Mouse (Mus musculus) myocyte (in vitro differentiated cells): ENCODE data around the gene Bmp3. TPM values are rescaled to one million over a fixed set of nuclear protein-coding genes. Genes with fewer than 3 reads are reported as not detected.

ENCODE experiments used
- H3K27me3 ChIP-seq: one replicate; pipeline ENCODE4 v1.6.1; 2011; ENCODE audit not compliant: control insufficient read depth, insufficient read depth, insufficient read length
- H3K36me3 ChIP-seq: one replicate; pipeline ENCODE4 v1.6.1; 2011; ENCODE audit not compliant: control insufficient read depth, insufficient read depth
- H3K4me2 ChIP-seq: one replicate; pipeline ENCODE4 v1.6.1; 2011; ENCODE audit warnings: low read depth, control low read depth
- H3K4me3 ChIP-seq: one replicate; pipeline ENCODE4 v1.5.1; 2011; ENCODE audit warnings: mild to moderate bottlenecking, control low read depth, moderate library complexity
- H3K79me2 ChIP-seq: one replicate; pipeline ENCODE4 v1.6.1; 2011; ENCODE audit not compliant: control insufficient read depth, insufficient read depth
- H3ac ChIP-seq: one replicate; pipeline ENCODE4 v1.6.1; 2011; ENCODE audit not compliant: control insufficient read depth, insufficient read length
- CEBPB ChIP-seq: IDR thresholded peaks from 2 replicates; pipeline ENCODE4 v1.6.1; 2011; ENCODE audit warnings: mild to moderate bottlenecking, moderate library complexity; ENCODE audit not compliant: poor library complexity, insufficient read depth, severe bottlenecking
- E2F4 ChIP-seq: IDR thresholded peaks from one replicate; pipeline ENCODE4 v1.6.1; 2011; ENCODE audit warnings: mild to moderate bottlenecking, control low read depth, moderate library complexity; ENCODE audit not compliant: insufficient read depth
- MAX ChIP-seq: IDR thresholded peaks from one replicate; pipeline ENCODE4 v1.6.1; 2011; ENCODE audit warnings: low read depth, mild to moderate bottlenecking, control low read depth
- MYOD1 ChIP-seq, 3 experiments: IDR thresholded peaks; one replicate each; pipeline ENCODE4 v1.6.1; 2011; ENCODE audit warnings: control low read depth in 2 of 3, low read depth in 2 of 3, mild to moderate bottlenecking in 2 of 3, moderate library complexity in 1 of 3; ENCODE audit not compliant: insufficient read length in 2 of 3, control insufficient read depth in 1 of 3
- MYOG ChIP-seq, 3 experiments: IDR thresholded peaks; one replicate each; pipeline ENCODE4 v1.6.1; 2011; ENCODE audit warnings: control low read depth in 2 of 3, low read depth in 2 of 3, mild to moderate bottlenecking in 2 of 3; ENCODE audit not compliant: insufficient read length in 2 of 3, control insufficient read depth in 1 of 3, insufficient read depth in 1 of 3
- POLR2A ChIP-seq: IDR thresholded peaks from one replicate; pipeline ENCODE4 v1.6.1; 2011; ENCODE audit warnings: low read depth, mild to moderate bottlenecking, control low read depth, moderate library complexity; ENCODE audit not compliant: insufficient read length
- POLR2AphosphoS2 ChIP-seq: IDR thresholded peaks from one replicate; pipeline ENCODE4 v1.6.1; 2011; ENCODE audit warnings: low read depth, control low read depth; ENCODE audit not compliant: insufficient read length
- REST ChIP-seq: IDR thresholded peaks from one replicate; pipeline ENCODE4 v1.6.1; 2011; ENCODE audit warnings: mild to moderate bottlenecking, control low read depth, moderate library complexity; ENCODE audit not compliant: insufficient read depth, insufficient read length
- SRF ChIP-seq: IDR thresholded peaks from one replicate; pipeline ENCODE4 v1.6.1; 2011; ENCODE audit warnings: low read depth; ENCODE audit not compliant: control insufficient read depth, insufficient read length
- TCF12 ChIP-seq: IDR thresholded peaks from one replicate; pipeline ENCODE4 v1.6.1; 2011; ENCODE audit warnings: mild to moderate bottlenecking, control low read depth; ENCODE audit not compliant: poor library complexity, insufficient read depth, severe bottlenecking
- TCF3 ChIP-seq: IDR thresholded peaks from one replicate; pipeline ENCODE4 v1.6.1; 2011; ENCODE audit warnings: low read depth, control low read depth; ENCODE audit not compliant: insufficient read length
- polyA plus RNA-seq: library from polyadenylated mRNA; unstranded; fragments of >200 nt; fragmentation: generic; extraction: Trizol; gene quantifications from one replicate; pipeline ENCODE4 v1.2.1, GENCODE M21; 2012; ENCODE audit warnings: missing spikeins

Bmp3 gene
- polyA plus RNA-seq, 1 experiment = not detected

DNA sequence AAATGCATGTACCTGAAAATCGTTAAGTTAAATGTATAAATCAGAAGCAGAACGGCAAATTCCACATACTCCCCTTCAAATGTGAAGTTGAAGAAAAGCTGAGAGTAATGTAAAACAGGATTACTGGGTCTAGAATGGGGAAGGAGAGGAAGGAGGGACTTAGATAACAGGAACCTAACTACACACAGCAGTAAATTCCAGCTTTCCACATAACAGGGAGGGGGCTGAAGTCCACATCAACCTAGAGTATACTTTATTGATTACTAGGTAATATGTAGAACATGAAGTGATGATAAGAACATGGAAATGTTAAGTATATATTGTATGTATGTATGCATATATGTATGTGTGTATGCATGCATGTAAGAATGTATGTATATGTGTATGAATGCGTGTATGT lies 68.7 kb downstream of the Bmp3 start:
- Histone ChIP-seq H3K79me2 (no peaks in the 10 kb centered on the region), H3K27me3 (no peaks in the 10 kb centered on the region), H3K4me3 (no peak overlapping the region), H3K4me2 (no peak overlapping the region), H3K36me3 (peaks cover 4% of the 10 kb centered on the region), H3ac (no peak overlapping the region)
- TF ChIP-seq POLR2AphosphoS2 = no peak
- no peak for TF ChIP-seq MYOG (IDR thresholded peaks at IDR 0.05; ENCODE audit: control insufficient read depth in 1 of 3, insufficient read depth in 1 of 3, insufficient read length in 2 of 3, low read depth in 2 of 3)
- no peak for TF ChIP-seq CEBPB
- TF ChIP-seq TCF12 = no peak
- no peak for TF ChIP-seq MYOD1 (IDR thresholded peaks at IDR 0.05; ENCODE audit: control insufficient read depth in 1 of 3, insufficient read length in 2 of 3, low read depth in 2 of 3)
- no peak for TF ChIP-seq POLR2A
- no peak for TF ChIP-seq SRF
- no peak for TF ChIP-seq MAX
- TF ChIP-seq REST = no peak
- no peak for TF ChIP-seq E2F4
- no peak for TF ChIP-seq TCF3

Other genes with a start within 250 kb of the Bmp3 start
- 22.8 TPM for gene Prkg2, start 182.9 kb downstream of the Bmp3 start, polyA plus RNA-seq